Mouse (Mus musculus) liver, adult 10 weeks (tissue): ENCODE results near the gene Olfr1500. TPM values are rescaled to one million over a fixed set of nuclear protein-coding genes. Genes with fewer than 3 reads are reported as not detected.

Experiments
- polyA plus RNA-seq: library from polyadenylated mRNA; stranded (reverse); fragments of 350-450 nt; fragmentation: Illumina TruSeq; extraction: RNeasy Lipid Tissue Mini Kit (QIAGEN cat#74804); gene quantifications from one replicate; pipeline ENCODE4 v1.2.3, GENCODE M21; 2014; ENCODE audit warnings: low read depth, low replicate concordance

Olfr1500 gene
- polyA plus RNA-seq: not detected

DNA sequence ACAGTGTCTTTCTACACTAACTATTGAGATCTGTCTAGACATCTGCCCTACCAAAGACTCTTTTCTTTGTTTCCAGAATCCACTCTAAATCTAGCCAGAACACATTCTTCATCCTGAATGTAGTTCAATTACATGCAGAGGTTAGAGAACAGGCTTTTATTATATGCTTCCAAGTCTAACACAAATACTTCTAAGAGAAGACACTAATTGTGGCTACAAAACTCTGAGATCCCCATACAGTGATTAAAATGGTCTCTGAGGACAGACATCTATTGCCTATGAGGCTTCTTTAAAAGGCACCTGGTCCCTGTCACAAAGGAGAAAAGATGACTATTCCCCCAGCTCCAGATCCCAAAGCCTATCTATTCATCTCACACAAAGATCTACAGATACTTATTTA lies at the start of gene Olfr1500:
Olfr1500 (minus strand) TSS at position 101 of the 400 bp plus-strand sequence.

GRCm38 (mm10) chr19:13861495-13861894 lies 31.2 kb upstream of the Olfr1500 start, which contains the start of gene Olfr1502:
Gene Olfr1502 (plus strand): TSS chr19:13861795.

DNA sequence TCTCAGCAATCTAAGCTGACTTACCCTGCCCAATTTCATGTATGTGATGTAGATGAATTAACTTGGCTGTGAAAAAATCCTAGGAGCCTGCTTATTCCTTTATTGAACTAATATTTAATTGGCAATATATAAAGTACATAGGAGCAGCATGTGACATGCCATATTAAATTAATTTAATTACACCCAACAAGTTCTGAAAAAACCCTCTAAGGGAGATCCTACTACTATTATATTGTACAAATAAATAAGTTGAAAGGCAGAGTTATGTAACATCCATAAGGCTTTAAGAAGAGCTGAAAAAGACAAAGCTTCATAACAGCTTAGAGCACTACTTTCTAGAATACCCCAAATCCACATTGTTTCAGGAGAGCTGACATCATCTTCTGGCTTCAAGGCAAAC lies 20.3 kb upstream of the Olfr1500 start, which contains the start of gene Olfr1501:
Olfr1501 (minus strand) TSS at position 101 of the 400 bp plus-strand sequence.

DNA sequence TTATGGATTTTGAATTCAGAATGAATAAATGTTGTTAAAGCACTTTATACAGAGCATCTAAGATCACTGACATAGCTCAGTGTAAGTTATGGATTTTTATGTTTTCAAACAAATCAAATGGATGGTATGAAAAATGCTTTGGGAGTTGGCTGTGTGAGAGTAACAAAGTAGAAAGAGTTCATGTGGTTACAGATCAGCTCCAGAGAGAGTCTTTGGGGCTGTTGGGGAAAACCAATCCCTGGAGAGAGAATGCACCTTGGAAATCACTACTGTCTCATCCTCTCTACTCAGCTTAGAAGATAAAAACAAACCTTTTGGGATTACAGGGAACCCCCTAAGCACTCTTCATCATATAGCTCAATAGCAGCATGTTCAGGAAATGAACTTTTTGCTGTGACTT lies 10.9 kb downstream of the Olfr1500 start, which contains the start of gene Olfr1499:
Olfr1499 (minus strand) TSS at position 101 of the 400 bp plus-strand sequence.

GRCm38 (mm10) chr19:13798102-13798501 lies 32.2 kb downstream of the Olfr1500 start, which contains the start of gene Olfr1497:
Gene Olfr1497 (minus strand): TSS chr19:13798202.

GRCm38 (mm10) chr19:13777578-13777977 lies 52.7 kb downstream of the Olfr1500 start, which contains the start of gene Olfr1496:
Gene Olfr1496 (plus strand): TSS chr19:13777878.

Other genes starting within 250 kb of the Olfr1500 start
- not detected for gene Olfr1484, start 247.0 kb downstream of the Olfr1500 start, polyA plus RNA-seq
- gene Olfr1487, start 213.1 kb downstream of the Olfr1500 start, polyA plus RNA-seq: not detected
- not detected for gene Olfr1489, start 198.9 kb downstream of the Olfr1500 start, polyA plus RNA-seq
- not detected for gene Olfr1490, start 179.4 kb downstream of the Olfr1500 start, polyA plus RNA-seq
- gene Olfr1491, start 133.2 kb downstream of the Olfr1500 start, polyA plus RNA-seq: not detected
- gene Olfr1493-ps1, start 107.2 kb downstream of the Olfr1500 start, polyA plus RNA-seq: not detected
- gene Olfr1494, start 90.8 kb downstream of the Olfr1500 start, polyA plus RNA-seq: not detected
- not detected for gene Olfr1495, start 65.9 kb downstream of the Olfr1500 start, polyA plus RNA-seq
- gene Olfr1496, start 52.6 kb downstream of the Olfr1500 start, polyA plus RNA-seq: not detected
- not detected for gene Olfr1497, start 32.3 kb downstream of the Olfr1500 start, polyA plus RNA-seq
- gene Olfr1499, start 11.0 kb downstream of the Olfr1500 start, polyA plus RNA-seq: not detected
- gene Olfr1501, start 20.2 kb upstream of the Olfr1500 start, polyA plus RNA-seq: not detected
- gene Olfr1502, start 31.3 kb upstream of the Olfr1500 start, polyA plus RNA-seq: not detected
- gene Olfr1504, start 67.4 kb upstream of the Olfr1500 start, polyA plus RNA-seq: not detected
- not detected for gene Olfr1505, start 83.0 kb upstream of the Olfr1500 start, polyA plus RNA-seq